Mouse (Mus musculus): ENCODE results near the gene Cep41. TPM values are rescaled to one million over a fixed set of nuclear protein-coding genes. Genes with fewer than 3 reads are reported as not detected.

Cep41 gene
- polyA plus RNA-seq, 1 experiment from 2014 or later = 17.9 TPM

DNA sequence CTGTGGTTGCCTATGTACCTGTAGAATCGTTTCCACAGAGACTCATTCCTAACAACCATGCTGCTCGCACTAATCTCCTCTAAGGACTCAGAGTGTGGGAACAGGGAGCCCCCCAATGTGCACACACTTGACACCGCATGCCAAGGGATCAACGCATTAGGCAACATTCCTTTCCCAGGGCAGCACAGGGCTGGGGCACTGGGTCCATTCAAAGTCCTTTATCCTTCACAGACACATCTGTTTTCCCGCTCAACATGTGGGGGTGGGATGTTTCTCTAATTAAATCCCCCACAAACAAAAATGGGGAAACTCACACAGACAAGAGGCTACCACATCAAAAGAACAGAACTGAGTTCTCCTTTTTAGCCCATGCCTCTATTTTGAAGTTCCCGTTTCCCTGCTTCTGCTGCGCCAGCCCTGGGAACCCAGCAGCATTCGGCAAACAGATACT, 77.0 kb downstream of the Cep41 start:
- peak; percentile 78 for DNase-seq (ENCODE audit: low spot score)
- peak overlapping the region; percentile 38 for H3K4me3 ChIP-seq
- H3K27ac ChIP-seq (replicated peaks) = peak overlapping the region; percentile 89
- peaks cover 94% of the 10 kb centered on the region for H3K4me1 ChIP-seq
- WGBS = under 1% methylated on average over 8 of the region's 8 CpGs
- no peaks in the 10 kb centered on the region for H3K27me3 ChIP-seq (replicated peaks; ENCODE audit: low read depth, poor library complexity, severe bottlenecking)
- no peaks in the 10 kb centered on the region for H3K36me3 ChIP-seq (replicated peaks)
- no peaks in the 10 kb centered on the region for H3K9me3 ChIP-seq

DNA sequence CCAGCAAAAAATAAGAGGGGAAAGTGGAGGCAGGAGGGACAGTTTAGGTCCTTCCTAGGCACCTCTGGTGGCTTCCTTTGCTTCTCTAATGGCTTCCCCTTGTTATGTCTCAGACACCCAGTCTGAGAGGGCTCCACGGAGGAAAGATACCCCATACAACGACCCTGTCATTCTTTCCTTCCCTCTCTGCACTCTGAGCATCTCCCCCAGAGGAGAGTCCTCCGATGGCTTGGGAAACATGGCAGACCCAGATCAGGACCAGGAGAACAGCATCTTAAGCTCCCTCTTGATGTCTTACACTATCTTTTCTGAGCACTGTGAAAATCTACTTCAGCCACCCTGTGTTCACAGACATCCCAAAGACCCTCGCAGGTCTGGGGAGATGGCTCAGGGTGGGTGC, 77.8 kb downstream of the Cep41 start:
- Histone ChIP-seq H3K4me1 (peaks cover 94% of the 10 kb centered on the region), H3K27ac (replicated peaks) (peak overlapping the region; percentile 89), H3K27me3 (replicated peaks; ENCODE audit: low read depth, poor library complexity, severe bottlenecking) (no peaks in the 10 kb centered on the region), H3K9me3 (no peaks in the 10 kb centered on the region), H3K4me3 (peak overlapping the region; percentile 38; the same call in 1 of the 2 replicates), H3K36me3 (replicated peaks) (no peaks in the 10 kb centered on the region)
- no peak for DNase-seq (ENCODE audit: low spot score)
- WGBS = 22% methylated on average over 4 of the region's 4 CpGs

GRCm38 (mm10) chr6:30614251-30614650, 79.3 kb downstream of the Cep41 start:
- H3K4me1 ChIP-seq = peaks cover 84% of the 10 kb centered on the region
- WGBS = 86% methylated on average over 6 of the region's 6 CpGs

DNA sequence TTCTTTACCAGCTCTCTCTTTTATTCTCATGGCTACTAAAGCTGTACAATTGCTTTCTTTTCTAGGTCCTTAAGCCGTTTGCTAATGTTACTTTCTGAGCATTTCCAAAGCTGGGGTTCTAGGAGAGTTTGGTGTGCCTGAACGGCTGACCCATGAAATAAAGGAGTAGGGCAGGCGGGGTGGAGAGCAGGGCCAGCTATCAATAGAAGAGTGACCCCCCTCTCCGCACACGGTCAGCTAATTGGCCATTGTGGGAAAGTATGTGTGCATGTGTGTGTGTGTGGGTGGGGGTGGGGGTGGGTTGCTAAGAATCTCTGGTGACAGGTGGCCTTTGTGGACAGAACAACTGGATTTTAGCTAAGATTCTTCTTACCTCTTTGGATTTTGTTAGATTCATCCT, 82.3 kb downstream of the Cep41 start:
- 55% methylated on average over 5 of the region's 5 CpGs for WGBS
- Histone ChIP-seq H3K4me3 (no peak overlapping the region), H3K9me3 (no peaks in the 10 kb centered on the region), H3K27ac (replicated peaks) (peak overlapping the region; percentile 84), H3K4me1 (peaks cover 62% of the 10 kb centered on the region), H3K36me3 (replicated peaks) (no peaks in the 10 kb centered on the region), H3K27me3 (replicated peaks; ENCODE audit: low read depth, poor library complexity, severe bottlenecking) (no peaks in the 10 kb centered on the region)
- no peak for DNase-seq (ENCODE audit: low spot score)

More at GRCm38 (mm10) chr6:30614251-30614650, 79.3 kb downstream of the Cep41 start:
- Histone ChIP-seq H3K36me3 (replicated peaks) (no peaks in the 10 kb centered on the region), H3K4me3 (no peak overlapping the region), H3K9me3 (no peaks in the 10 kb centered on the region), H3K27me3 (replicated peaks; ENCODE audit: low read depth, poor library complexity, severe bottlenecking) (no peaks in the 10 kb centered on the region), H3K27ac (replicated peaks) (peak overlapping the region; percentile 89)
- no peak for DNase-seq (ENCODE audit: low spot score)

- no peaks in the 10 kb centered on the region for H3K9me3 ChIP-seq
- H3K27ac ChIP-seq (replicated peaks) = peak within 1 kb of the TSS; percentile 84
- no peaks in the 10 kb centered on the region for H3K36me3 ChIP-seq (replicated peaks)
- DNase-seq (ENCODE audit: low spot score) = no peak
- no peak within 1 kb of the TSS for H3K4me3 ChIP-seq
- 89% methylated on average over 7 of the region's 7 CpGs for WGBS
- no peaks in the 10 kb centered on the region for H3K27me3 ChIP-seq (replicated peaks; ENCODE audit: low read depth, poor library complexity, severe bottlenecking)
- H3K4me1 ChIP-seq = peaks cover 60% of the 10 kb centered on the region
Measured at GRCm38 (mm10) chr6:30610710-30611109, 82.8 kb downstream of the Cep41 start, which contains the start of gene Cpa5. Gene Cpa5 (plus strand): TSS chr6:30611010.

DNA sequence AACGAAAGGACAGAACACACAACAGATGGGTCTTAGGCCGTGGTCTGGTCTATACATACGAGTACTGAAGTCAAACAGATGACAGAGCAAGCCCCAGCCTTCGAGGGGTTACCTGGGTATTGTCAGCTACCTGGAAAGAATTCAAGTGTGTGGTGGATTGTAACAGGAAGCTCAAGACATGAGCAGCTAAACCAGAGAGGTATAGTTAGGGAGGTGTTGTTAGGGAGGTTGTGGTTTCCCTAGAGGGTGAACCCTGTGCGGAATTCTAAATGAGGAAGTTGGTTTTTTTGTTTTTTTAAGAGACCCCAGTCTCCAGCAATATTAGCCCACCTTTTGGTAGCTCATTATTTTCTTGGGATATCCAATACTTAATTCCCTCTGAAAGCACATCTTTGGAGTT, 87.9 kb downstream of the Cep41 start:
- no peaks in the 10 kb centered on the region for H3K36me3 ChIP-seq (replicated peaks)
- 83% methylated on average over 5 of the region's 5 CpGs for WGBS
- no peak for DNase-seq (ENCODE audit: low spot score)
- H3K4me3 ChIP-seq = no peak overlapping the region
- H3K4me1 ChIP-seq = peaks cover 28% of the 10 kb centered on the region
- H3K27ac ChIP-seq (replicated peaks) = peak overlapping the region; percentile 76
- no peaks in the 10 kb centered on the region for H3K9me3 ChIP-seq
- H3K27me3 ChIP-seq (replicated peaks; ENCODE audit: low read depth, poor library complexity, severe bottlenecking) = no peaks in the 10 kb centered on the region

GRCm38 (mm10) chr6:30605111-30605510, 88.4 kb downstream of the Cep41 start:
- H3K36me3 ChIP-seq (replicated peaks) = no peaks in the 10 kb centered on the region
- no peaks in the 10 kb centered on the region for H3K9me3 ChIP-seq
- H3K27me3 ChIP-seq (replicated peaks; ENCODE audit: low read depth, poor library complexity, severe bottlenecking) = no peaks in the 10 kb centered on the region
- peak overlapping the region; percentile 76 for H3K27ac ChIP-seq (replicated peaks)
- 91% methylated on average over 4 of the region's 4 CpGs for WGBS
- no peak for DNase-seq (ENCODE audit: low spot score)
- peaks cover 30% of the 10 kb centered on the region for H3K4me1 ChIP-seq
- no peak overlapping the region for H3K4me3 ChIP-seq

DNA sequence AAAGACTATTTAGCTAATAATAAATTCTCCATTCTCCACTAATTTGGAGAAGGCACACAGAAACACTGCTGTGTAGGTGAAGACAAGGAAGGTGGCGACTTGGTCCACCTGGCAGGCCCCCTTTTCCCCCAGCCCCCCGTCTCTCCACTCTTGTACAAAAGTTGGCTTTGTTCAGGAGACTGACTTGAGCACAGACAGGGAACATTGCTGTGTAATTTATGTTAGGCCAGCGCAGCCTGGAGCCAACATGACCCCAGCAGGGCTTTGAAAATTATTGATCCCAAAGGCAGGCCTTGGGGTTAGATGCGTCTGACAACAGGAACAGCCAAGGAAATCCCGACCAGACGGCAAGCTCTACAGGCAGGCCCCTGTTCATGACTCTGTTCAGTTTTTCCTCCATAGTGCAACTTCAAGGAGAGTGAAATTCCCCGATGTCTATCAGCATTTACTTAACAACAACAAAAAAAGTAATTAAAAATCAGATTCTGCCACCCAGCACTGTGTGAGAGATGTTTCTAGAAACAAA, 89.1 kb downstream of the Cep41 start:
- no peak overlapping the region for H3K4me3 ChIP-seq
- no peaks in the 10 kb centered on the region for H3K36me3 ChIP-seq (replicated peaks)
- 58% methylated on average over 7 of the region's 7 CpGs for WGBS
- H3K9me3 ChIP-seq = no peaks in the 10 kb centered on the region
- DNase-seq (ENCODE audit: low spot score) = no peak
- no peaks in the 10 kb centered on the region for H3K27me3 ChIP-seq (replicated peaks; ENCODE audit: low read depth, poor library complexity, severe bottlenecking)
- peak overlapping the region; percentile 48; the same call in 1 of the 2 replicates for H3K27ac ChIP-seq (replicated peaks)
- peaks cover 37% of the 10 kb centered on the region for H3K4me1 ChIP-seq

MicroRNAs encoded within 50 kb of the gene (microRNA counts, 519-probe panel; counts per million panel counts)
- microRNA mmu-miR-335-3p (4,874 counts per million, percentile 86 among the panel's probes with 10 or more counts), microRNA mmu-miR-335-5p (7,747 counts per million, percentile 98 among the panel's probes with 10 or more counts)

Small RNA genes lying within 50 kb of the gene (microRNA-seq; reads per million reads assigned to microRNA genes)
- 168,660 reads per million, percentile 100 among the genes with 10 or more reads in this experiment for gene Mir335

Other genes starting within 250 kb of the Cep41 start
- gene Tmem209, start 184.0 kb downstream of the Cep41 start, polyA plus RNA-seq (2016; fragmentation: Nextera tagmentation; extraction: Ambion mirVana) = 41.3 and 45.7 TPM in 2 replicates
- gene Ssmem1, start 183.9 kb downstream of the Cep41 start, polyA plus RNA-seq (2016; fragmentation: Nextera tagmentation; extraction: Ambion mirVana) = 0.19 and 0.40 TPM in 2 replicates
- 18.9 and 22.0 TPM in 2 replicates for gene Cpa2, start 152.2 kb downstream of the Cep41 start, polyA plus RNA-seq (2016; fragmentation: Nextera tagmentation; extraction: Ambion mirVana)
- 0.85 and 1.1 TPM in 2 replicates for gene Cpa4, start 125.4 kb downstream of the Cep41 start, polyA plus RNA-seq (2016; fragmentation: Nextera tagmentation; extraction: Ambion mirVana)
- 0.36 and 0.41 TPM in 2 replicates for gene Cpa5, start 82.7 kb downstream of the Cep41 start, polyA plus RNA-seq (2016; fragmentation: Nextera tagmentation; extraction: Ambion mirVana)
- 0.26 and 0.34 TPM in 2 replicates for gene Cpa1, start 54.5 kb downstream of the Cep41 start, polyA plus RNA-seq (2016; fragmentation: Nextera tagmentation; extraction: Ambion mirVana)
- gene Mest, start 29.8 kb upstream of the Cep41 start, polyA plus RNA-seq (2016; fragmentation: Nextera tagmentation; extraction: Ambion mirVana) = 1,878 and 2,201 TPM in 2 replicates
- gene Copg2, start 203.0 kb upstream of the Cep41 start, polyA plus RNA-seq (2016; fragmentation: Nextera tagmentation; extraction: Ambion mirVana) = 28.9 and 31.5 TPM in 2 replicates
- gene Tsga13, start 221.8 kb upstream of the Cep41 start, polyA plus RNA-seq (2016; fragmentation: Nextera tagmentation; extraction: Ambion mirVana) = not detected in 2 replicates

All from embryonic facial prominence, embryonic 10.5 days (tissue).